Mouse (Mus musculus): ENCODE data around the gene B3gnt8. TPM values are rescaled to one million over a fixed set of nuclear protein-coding genes. Genes with fewer than 3 reads are reported as not detected.

The B3gnt8 gene
- polyA plus RNA-seq, 1 experiment, result 0.73 TPM

DNA sequence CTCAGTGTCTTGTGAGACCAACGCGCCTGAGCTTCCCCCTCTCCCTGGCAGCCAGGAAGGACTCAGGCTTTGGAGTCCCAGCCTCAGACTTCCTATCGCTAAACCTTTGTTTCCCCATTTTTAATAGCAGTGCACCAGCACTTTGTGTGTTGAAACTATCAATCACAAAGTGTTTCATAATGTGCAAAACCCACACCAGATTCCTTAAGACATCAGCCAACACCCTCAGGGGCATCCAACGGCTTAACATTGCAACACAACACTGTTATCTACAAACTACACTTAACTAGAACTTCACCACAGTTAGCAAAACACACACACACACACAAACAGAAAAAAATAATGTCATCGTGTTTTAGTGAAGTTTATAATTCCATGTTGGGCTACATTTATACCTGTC is 23.4 kb downstream of the B3gnt8 start:
- TF ChIP-seq CTCF (IDR thresholded peaks at IDR 0.05; ENCODE audit: extremely low read depth, insufficient read depth, low read length) (no peak), POLR2A (IDR thresholded peaks at IDR 0.05; ENCODE audit: extremely low read depth, insufficient read depth, low read length) (no peak)
- Histone ChIP-seq H3K4me1 (ENCODE audit: control insufficient read depth, insufficient read depth, low read length) (no peaks in the 10 kb centered on the region), H3K27ac (ENCODE audit: insufficient read depth, low read length) (no peak overlapping the region), H3K4me3 (ENCODE audit: insufficient read depth, low read length) (no peak overlapping the region)

- Histone ChIP-seq H3K27ac (ENCODE audit: insufficient read depth, low read length) (no peak overlapping the region), H3K4me3 (ENCODE audit: insufficient read depth, low read length) (no peak overlapping the region), H3K4me1 (ENCODE audit: control insufficient read depth, insufficient read depth, low read length) (0 out of 2 replicates have a peak, but pooled peaks cover 1% of the 10 kb centered on the region)
- TF ChIP-seq POLR2A (IDR thresholded peaks at IDR 0.05; ENCODE audit: extremely low read depth, insufficient read depth, low read length), result no peak
- peak; percentile 9; the same call in 1 of the 2 replicates for TF ChIP-seq CTCF (IDR thresholded peaks at IDR 0.05; ENCODE audit: extremely low read depth, insufficient read depth, low read length)
Measured at GRCm38 (mm10) chr7:25651281-25651680, 24.8 kb downstream of the B3gnt8 start.

DNA sequence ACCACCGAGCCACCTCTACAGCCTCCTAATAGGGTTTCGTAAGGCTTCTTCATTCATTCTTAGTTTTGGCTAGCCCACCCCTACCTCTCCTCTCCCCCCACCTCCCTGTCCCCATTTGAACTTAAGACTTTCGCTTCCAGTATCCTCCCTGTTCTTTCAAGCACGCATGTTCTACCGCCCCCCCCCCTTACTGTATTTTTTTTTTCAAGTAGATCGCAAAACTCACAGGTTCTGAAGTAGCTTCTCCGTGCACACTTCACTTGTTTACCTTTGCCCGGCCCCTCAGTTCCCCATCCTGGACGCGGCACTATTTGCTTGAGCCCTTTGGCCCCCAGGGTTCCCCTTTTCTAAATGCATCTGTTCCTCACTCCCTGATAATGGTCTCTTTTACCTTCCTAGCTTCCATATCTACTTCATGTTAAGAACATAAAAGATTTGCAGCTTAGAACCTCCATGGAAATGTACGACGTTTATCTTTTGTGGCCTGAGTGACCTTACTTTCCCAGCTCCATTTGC is 25.8 kb downstream of the B3gnt8 start:
- no peak for TF ChIP-seq CTCF (IDR thresholded peaks at IDR 0.05; ENCODE audit: extremely low read depth, insufficient read depth, low read length)
- TF ChIP-seq POLR2A (IDR thresholded peaks at IDR 0.05; ENCODE audit: extremely low read depth, insufficient read depth, low read length), result no peak
- 0 out of 2 replicates have a peak, but pooled peaks cover 1% of the 10 kb centered on the region for H3K4me1 ChIP-seq (ENCODE audit: control insufficient read depth, insufficient read depth, low read length)
- no peak overlapping the region for H3K27ac ChIP-seq (ENCODE audit: insufficient read depth, low read length)
- H3K4me3 ChIP-seq (ENCODE audit: insufficient read depth, low read length), result no peak overlapping the region

GRCm38 (mm10) chr7:25655601-25656428 is 29.4 kb downstream of the B3gnt8 start:
- Histone ChIP-seq H3K4me3 (ENCODE audit: insufficient read depth, low read length) (no peak overlapping the region), H3K4me1 (ENCODE audit: control insufficient read depth, insufficient read depth, low read length) (peaks cover 1% of the 10 kb centered on the region; the same call in 1 of the 2 replicates), H3K27ac (ENCODE audit: insufficient read depth, low read length) (no peak overlapping the region)
- TF ChIP-seq CTCF (IDR thresholded peaks at IDR 0.05; ENCODE audit: extremely low read depth, insufficient read depth, low read length) (no peak), POLR2A (IDR thresholded peaks at IDR 0.05; ENCODE audit: extremely low read depth, insufficient read depth, low read length) (no peak)

DNA sequence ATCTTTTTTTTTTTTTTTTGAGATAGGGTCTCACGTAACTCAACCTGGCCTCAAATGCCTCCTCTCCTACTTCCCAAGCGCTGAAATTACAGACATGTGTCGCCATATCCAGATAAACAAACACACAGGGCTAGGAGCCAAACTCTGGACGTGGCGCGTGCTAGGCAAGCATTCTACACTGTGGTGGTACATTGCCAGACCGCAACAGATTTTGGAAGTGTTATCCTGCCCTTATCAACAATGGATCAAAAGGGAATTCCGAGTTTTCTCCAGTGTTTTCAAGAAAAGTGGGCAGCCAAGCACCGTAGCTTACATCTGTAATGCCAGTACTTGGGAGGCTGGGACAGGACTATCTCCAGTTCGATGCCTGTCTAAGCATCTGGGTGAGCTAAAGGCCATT is 31.3 kb downstream of the B3gnt8 start:
- Histone ChIP-seq H3K4me1 (ENCODE audit: control insufficient read depth, insufficient read depth, low read length) (peaks cover 1% of the 10 kb centered on the region; the same call in 1 of the 2 replicates), H3K27ac (ENCODE audit: insufficient read depth, low read length) (no peak overlapping the region), H3K4me3 (ENCODE audit: insufficient read depth, low read length) (peak overlapping the region; percentile 72)
- TF ChIP-seq POLR2A (IDR thresholded peaks at IDR 0.05; ENCODE audit: extremely low read depth, insufficient read depth, low read length), result no peak
- no peak for TF ChIP-seq CTCF (IDR thresholded peaks at IDR 0.05; ENCODE audit: extremely low read depth, insufficient read depth, low read length)

- Histone ChIP-seq H3K27ac (ENCODE audit: insufficient read depth, low read length) (peak within 1 kb of the TSS; percentile 89), H3K4me1 (ENCODE audit: control insufficient read depth, insufficient read depth, low read length) (peaks cover 1% of the 10 kb centered on the region; the same call in 1 of the 2 replicates), H3K4me3 (ENCODE audit: insufficient read depth, low read length) (peak within 1 kb of the TSS; percentile 72)
- TF ChIP-seq CTCF (IDR thresholded peaks at IDR 0.05; ENCODE audit: extremely low read depth, insufficient read depth, low read length) (no peak), POLR2A (IDR thresholded peaks at IDR 0.05; ENCODE audit: extremely low read depth, insufficient read depth, low read length) (peak; percentile 76)
Measured at GRCm38 (mm10) chr7:25658657-25659472, 32.4 kb downstream of the B3gnt8 start, which contains the start of the genes Bckdha and Exosc5. TSS of gene Bckdha (minus strand) at chr7:25658981. TSS of gene Exosc5 (plus strand) at chr7:25659164.

DNA sequence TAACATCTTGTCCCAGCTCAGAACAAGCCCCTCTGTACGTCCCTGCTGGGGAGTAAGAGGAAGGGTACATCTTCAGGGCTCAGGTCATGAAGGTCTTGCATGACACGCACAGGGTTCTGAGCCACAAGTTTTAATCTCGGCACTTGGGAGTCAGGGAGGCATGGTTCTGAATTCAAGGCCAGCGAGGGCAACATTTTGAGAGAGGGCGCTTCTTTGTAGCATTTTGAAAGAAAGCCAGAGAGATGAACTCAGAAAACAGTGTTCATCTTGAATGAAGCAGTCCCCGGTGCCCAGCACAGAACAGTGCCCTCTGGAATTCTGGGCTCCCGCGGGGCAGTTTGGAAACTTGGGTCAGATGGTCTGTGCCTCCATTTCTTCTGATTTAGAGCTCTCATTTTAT is 39.9 kb downstream of the B3gnt8 start:
- TF ChIP-seq POLR2A (IDR thresholded peaks at IDR 0.05; ENCODE audit: extremely low read depth, insufficient read depth, low read length) (no peak), CTCF (IDR thresholded peaks at IDR 0.05; ENCODE audit: extremely low read depth, insufficient read depth, low read length) (no peak)
- Histone ChIP-seq H3K27ac (ENCODE audit: insufficient read depth, low read length) (no peak overlapping the region), H3K4me1 (ENCODE audit: control insufficient read depth, insufficient read depth, low read length) (no peaks in the 10 kb centered on the region), H3K4me3 (ENCODE audit: insufficient read depth, low read length) (no peak overlapping the region)

- no peak for TF ChIP-seq CTCF (IDR thresholded peaks at IDR 0.05; ENCODE audit: extremely low read depth, insufficient read depth, low read length)
- TF ChIP-seq POLR2A (IDR thresholded peaks at IDR 0.05; ENCODE audit: extremely low read depth, insufficient read depth, low read length), result no peak
- H3K4me3 ChIP-seq (ENCODE audit: insufficient read depth, low read length), result no peak overlapping the region
- H3K27ac ChIP-seq (ENCODE audit: insufficient read depth, low read length), result no peak overlapping the region
- no peaks in the 10 kb centered on the region for H3K4me1 ChIP-seq (ENCODE audit: control insufficient read depth, insufficient read depth, low read length)
Measured at GRCm38 (mm10) chr7:25669158-25669557, 42.7 kb downstream of the B3gnt8 start.

DNA sequence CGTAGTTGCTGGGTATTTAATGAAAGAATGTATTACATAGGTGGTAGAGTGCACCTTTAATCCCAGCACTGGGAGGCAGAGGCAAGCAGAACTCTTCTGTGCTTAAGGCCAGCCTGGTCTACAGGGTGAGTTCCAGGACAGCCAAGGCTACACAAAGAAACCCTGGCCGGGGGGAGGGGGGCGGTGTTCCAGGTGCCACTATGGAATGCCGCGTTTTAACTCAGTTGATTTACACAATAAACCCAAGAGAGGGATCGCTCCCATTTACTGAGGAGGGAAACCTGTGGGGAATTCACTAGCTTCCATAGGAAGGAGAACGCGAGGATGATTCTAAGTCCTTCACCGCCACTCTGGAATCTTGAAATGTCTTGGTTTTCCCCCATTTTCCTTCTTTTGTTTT is 43.2 kb downstream of the B3gnt8 start:
- Histone ChIP-seq H3K4me1 (ENCODE audit: control insufficient read depth, insufficient read depth, low read length) (no peaks in the 10 kb centered on the region), H3K4me3 (ENCODE audit: insufficient read depth, low read length) (no peak overlapping the region), H3K27ac (ENCODE audit: insufficient read depth, low read length) (no peak overlapping the region)
- no peak for TF ChIP-seq CTCF (IDR thresholded peaks at IDR 0.05; ENCODE audit: extremely low read depth, insufficient read depth, low read length)
